8 mouse cellular contexts compared by ENCODE assay signal in genomic region chr7:105810280-105810876, GRCm38 (mm10). TPM values are rescaled to one million over a fixed set of nuclear protein-coding genes. Genes with fewer than 3 reads are reported as not detected.
DNase-seq lines count a peak whose midpoint lies in the region; ATAC-seq and TF ChIP-seq lines count a peak whose summit lies in the region.

No protein-coding gene starts in this region.

- H3K4me3 ChIP-seq in megakaryocyte, embryonic 14.5 days (replicated peaks): peak overlapping the region; percentile 96
- peak overlapping the region; percentile 88 for H3K4me3 ChIP-seq in hindbrain, embryonic 16.5 days (ENCODE audit: low read length)
- H3K4me3 ChIP-seq in midbrain, postnatal 0 days (ENCODE audit: low read depth, low read length): peak overlapping the region; percentile 80

- peak overlapping the region; percentile 93 for H3K27ac ChIP-seq in hindbrain, embryonic 16.5 days (ENCODE audit: low read depth, low read length)
- H3K27ac ChIP-seq in midbrain, postnatal 0 days (ENCODE audit: low read depth, low read length): peak overlapping the region; percentile 86

- 4% methylated on average over 37 of the region's 37 CpGs for WGBS in hindbrain, embryonic 16.5 days
- 5% methylated on average over 37 of the region's 37 CpGs for WGBS in midbrain, postnatal 0 days

- ATAC-seq in megakaryocyte, adult 5-6 weeks (ENCODE audit: poor library complexity, severe bottlenecking): no peak
- ATAC-seq in hindbrain, embryonic 16.5 days: no peak
- ATAC-seq in midbrain, postnatal 0 days (ENCODE audit: low FRiP score): peak; percentile 72

- H3K36me3 ChIP-seq in megakaryocyte, embryonic 14.5 days (replicated peaks; ENCODE audit: low read length): peaks cover 34% of the 10 kb centered on the region
- H3K36me3 ChIP-seq in hindbrain, embryonic 16.5 days (ENCODE audit: control insufficient read depth, insufficient read depth, low read length): peaks cover 21% of the 10 kb centered on the region
- H3K36me3 ChIP-seq in midbrain, postnatal 0 days (ENCODE audit: insufficient read depth, low read length): peaks cover 4% of the 10 kb centered on the region; the same call in 1 of the 2 replicates

- TF ChIP-seq CTCF in midbrain, postnatal 0 days (IDR thresholded peaks at IDR 0.05): no peak

- H3K4me2 ChIP-seq in hindbrain, embryonic 16.5 days (ENCODE audit: low read length): peak overlapping the region; percentile 65
- peak overlapping the region; percentile 71 for H3K4me2 ChIP-seq in midbrain, postnatal 0 days (ENCODE audit: low read depth, low read length, poor library complexity, severe bottlenecking)

- peaks cover 5% of the 10 kb centered on the region for H3K9me3 ChIP-seq in megakaryocyte, embryonic 14.5 days
- H3K9me3 ChIP-seq in hindbrain, embryonic 16.5 days (ENCODE audit: control insufficient read depth, low read length): no peaks in the 10 kb centered on the region
- no peaks in the 10 kb centered on the region for H3K9me3 ChIP-seq in midbrain, postnatal 0 days (ENCODE audit: low read length)

- peak overlapping the region; percentile 98 for H3K9ac ChIP-seq in hindbrain, embryonic 16.5 days (ENCODE audit: low read depth, low read length)
- H3K9ac ChIP-seq in midbrain, postnatal 0 days (replicated peaks; ENCODE audit: low read length, poor library complexity, severe bottlenecking): peak overlapping the region; percentile 83

- H3K27me3 ChIP-seq in megakaryocyte, embryonic 14.5 days (replicated peaks): no peaks in the 10 kb centered on the region
- no peaks in the 10 kb centered on the region for H3K27me3 ChIP-seq in hindbrain, embryonic 16.5 days (replicated peaks; ENCODE audit: control insufficient read depth, insufficient read depth, low read length)
- no peaks in the 10 kb centered on the region for H3K27me3 ChIP-seq in midbrain, postnatal 0 days (ENCODE audit: insufficient read depth, low read length)

- H3K4me1 ChIP-seq in megakaryocyte, embryonic 14.5 days: peaks cover 45% of the 10 kb centered on the region
- H3K4me1 ChIP-seq in hindbrain, embryonic 16.5 days (ENCODE audit: control insufficient read depth, insufficient read depth, low read depth, low read length): peaks cover 8% of the 10 kb centered on the region
- H3K4me1 ChIP-seq in midbrain, postnatal 0 days (ENCODE audit: insufficient read depth, low read length): peaks cover 6% of the 10 kb centered on the region

- peak; percentile 43 for DNase-seq in embryo, embryonic 10.5 days (ENCODE audit: low spot score)
- no peak for DNase-seq in embryo, embryonic 11 days
- peak; percentile 44 for DNase-seq in midbrain, postnatal 0 days (ENCODE audit: low spot score)
- DNase-seq in spleen, adult 12 weeks (ENCODE audit: low spot score): no peak
- no peak for DNase-seq in yolk sac, embryonic 10.5 days (ENCODE audit: low spot score)

RNA-seq across cellular contexts. Expression of gene Mrpl17, which starts 0.5 kb away (rescaled TPM):
- polyA plus RNA-seq in megakaryocyte, embryonic 14.5 days (2012; ENCODE audit: insufficient read depth, low replicate concordance): 274 and 553 TPM in 2 replicates
- 74.5 and 84.2 TPM in 2 replicates for total RNA-seq in megakaryocyte, adult 5-6 weeks (2015)
- 37.8 and 40.1 TPM in 2 replicates for total RNA-seq in megakaryocyte, adult 5-6 weeks (2017)
- 204 and 208 TPM in 2 replicates for polyA plus RNA-seq in hindbrain, embryonic 16.5 days (2015; fragmentation: Nextera tagmentation; extraction: Ambion mirVana)
- 16.6 and 18.6 TPM in 2 replicates for total RNA-seq in midbrain, postnatal 0 days (2014; rRNA removed)
- 173 and 192 TPM in 2 replicates for polyA plus RNA-seq in midbrain, postnatal 0 days (2015; fragmentation: Nextera tagmentation; extraction: Ambion mirVana)

RNA-seq across cellular contexts. Expression of gene Dchs1, which starts 22.9 kb away (rescaled TPM):
- 0.27 and 0.74 TPM in 2 replicates for polyA plus RNA-seq in megakaryocyte, embryonic 14.5 days (2012; ENCODE audit: insufficient read depth, low replicate concordance)
- total RNA-seq in megakaryocyte, adult 5-6 weeks (2015): 0.07 TPM in 2 replicates
- 0.04 TPM in 1 of 2 replicates, not detected in the other for total RNA-seq in megakaryocyte, adult 5-6 weeks (2017)
- polyA plus RNA-seq in hindbrain, embryonic 16.5 days (2015; fragmentation: Nextera tagmentation; extraction: Ambion mirVana): 9.8 and 12.3 TPM in 2 replicates
- total RNA-seq in midbrain, postnatal 0 days (2014; rRNA removed): 101 and 105 TPM in 2 replicates
- 7.0 and 7.5 TPM in 2 replicates for polyA plus RNA-seq in midbrain, postnatal 0 days (2015; fragmentation: Nextera tagmentation; extraction: Ambion mirVana)

RNA-seq across cellular contexts. Expression of gene Tpp1, which starts 58.3 kb away (rescaled TPM):
- 37.7 and 43.0 TPM in 2 replicates for polyA plus RNA-seq in megakaryocyte, embryonic 14.5 days (2012; ENCODE audit: insufficient read depth, low replicate concordance)
- total RNA-seq in megakaryocyte, adult 5-6 weeks (2015): 69.7 and 71.5 TPM in 2 replicates
- total RNA-seq in megakaryocyte, adult 5-6 weeks (2017): 21.7 and 29.0 TPM in 2 replicates
- 56.1 and 58.1 TPM in 2 replicates for polyA plus RNA-seq in hindbrain, embryonic 16.5 days (2015; fragmentation: Nextera tagmentation; extraction: Ambion mirVana)
- total RNA-seq in midbrain, postnatal 0 days (2014; rRNA removed): 38.3 and 66.8 TPM in 2 replicates
- polyA plus RNA-seq in midbrain, postnatal 0 days (2015; fragmentation: Nextera tagmentation; extraction: Ambion mirVana): 41.3 and 42.2 TPM in 2 replicates

Comparison
In these comparisons a context has a peak if more than half of its experiments do, and no peak if none do; other contexts are left out.
1. DNase-seq: peak in embryo, embryonic 10.5 days (single experiment) and midbrain, postnatal 0 days (single experiment); none in embryo, embryonic 11 days (single experiment), spleen, adult 12 weeks (single experiment) and yolk sac, embryonic 10.5 days (single experiment).
2. Peak in every context shown above with its lines, with median percentiles within 50 percentile points of each other: H3K4me3 ChIP-seq.